Mouse (Mus musculus) kidney, postnatal 0 days (tissue): ENCODE results near the gene Aarsd1. TPM values are rescaled to one million over a fixed set of nuclear protein-coding genes. Genes with fewer than 3 reads are reported as not detected.
"Not testable (repeated sequence)": the region's sequence is repeated elsewhere in the genome, so short reads cannot be mapped to it uniquely, and the experiment has no call there.

Source experiments
- ATAC-seq: fragments of 200-750 bp; cut with Nextera tagmentation; replicated peaks from 2 replicates; pipeline ENCODE4 v1.8.0; 2017; ENCODE audit warnings: low read depth, moderate number of reproducible peaks, moderate TSS enrichment, moderate library complexity; ENCODE audit not compliant: low FRiP score
- DNase-seq: peaks from one replicate; pipeline ENCODE4 v3.0.0-alpha.2; 2016; ENCODE audit warnings: low spot score
- H3K27ac ChIP-seq: fragments of 300-500 bp; sonication (generic); 2 replicates; pipeline ENCODE4 v1.5.1; 2014; ENCODE audit warnings: mild to moderate bottlenecking
- H3K27me3 ChIP-seq: fragments of 300-500 bp; sonication (generic); 2 replicates; pipeline ENCODE4 v1.6.1; 2014; ENCODE audit warnings: low read length, mixed read lengths; ENCODE audit not compliant: insufficient read depth
- H3K36me3 ChIP-seq: fragments of 300-500 bp; sonication (generic); 2 replicates; pipeline ENCODE4 v1.6.1; 2014; ENCODE audit warnings: low read length, mixed read lengths; ENCODE audit not compliant: insufficient read depth
- H3K4me1 ChIP-seq: fragments of 300-500 bp; sonication (generic); replicated peaks from 2 replicates; pipeline ENCODE4 v1.6.1; 2014; ENCODE audit warnings: antibody characterized with exemption, low read length, mixed read lengths; ENCODE audit not compliant: insufficient read depth
- H3K4me2 ChIP-seq: fragments of 300-500 bp; sonication (generic); 2 replicates; pipeline ENCODE4 v1.6.1; 2014; ENCODE audit warnings: mild to moderate bottlenecking, low read length, moderate library complexity, mixed read lengths
- H3K4me3 ChIP-seq: fragments of 300-500 bp; sonication (generic); replicated peaks from 2 replicates; pipeline ENCODE4 v1.5.1; 2014; ENCODE audit warnings: low read depth, low read length
- H3K9ac ChIP-seq: fragments of 300-500 bp; sonication (generic); 2 replicates; pipeline ENCODE4 v1.6.1; 2014; ENCODE audit warnings: low read depth, low read length
- H3K9me3 ChIP-seq: fragments of 300-500 bp; sonication (generic); replicated peaks from 2 replicates; pipeline ENCODE4 v1.6.1; 2016; ENCODE audit warnings: low read length, inconsistent platforms, mixed read lengths
- CTCF ChIP-seq: IDR thresholded peaks from 2 replicates; pipeline ENCODE4 v1.5.1; 2016; ENCODE audit warnings: antibody characterized with exemption, low read depth, mild to moderate bottlenecking, moderate library complexity
- WGBS: fragments of 180-500 bp; shearing (Covaris S2); extraction: QIAGEN DNeasy Blood & Tissue Kit; methylation state at CpG from one replicate; pipeline ENCODE4 v1.1.7; 2014; 5-methylcytosine and 5-hydroxymethylcytosine counted together
- polyA plus RNA-seq: library from polyadenylated mRNA; unstranded; fragments of >200 nt; fragmentation: Nextera tagmentation; extraction: Ambion mirVana; gene quantifications from 2 replicates; pipeline ENCODE4 v1.2.1, GENCODE M21; 2015

Gene Aarsd1
- polyA plus RNA-seq, 1 experiment from 2014 or later = 58.4 TPM

- under 1% methylated on average over 42 of the region's 42 CpGs for WGBS
- TF ChIP-seq CTCF = peak; percentile 85; the same call in 1 of the 2 replicates
- DNase-seq (peak; percentile 100), ATAC-seq (peak; percentile 98)
- peak within 1 kb of the TSS; percentile 95 for H3K9ac ChIP-seq
- peak within 1 kb of the TSS; percentile 92 for H3K27ac ChIP-seq
- no peaks in the 10 kb centered on the region for H3K9me3 ChIP-seq
- peak within 1 kb of the TSS; percentile 87 for H3K4me3 ChIP-seq
- H3K36me3 ChIP-seq = peaks cover 17% of the 10 kb centered on the region
- peak within 1 kb of the TSS; percentile 87 for H3K4me2 ChIP-seq
- no peaks in the 10 kb centered on the region for H3K27me3 ChIP-seq
- H3K4me1 ChIP-seq = peaks cover 3% of the 10 kb centered on the region; the same call in 1 of the 2 replicates
Measured at GRCm38 (mm10) chr11:101442127-101442693, 24.8 kb upstream of the Aarsd1 start, which contains the start of gene Rpl27. TSS of gene Rpl27 (plus strand) at chr11:101442298.

- peak overlapping the region; percentile 49; the same call in 1 of the 2 replicates for H3K4me2 ChIP-seq
- not testable (repeated sequence) for H3K9me3 ChIP-seq, H3K27me3 ChIP-seq, ATAC-seq, DNase-seq, H3K9ac ChIP-seq, H3K27ac ChIP-seq, H3K4me1 ChIP-seq
- peaks cover 17% of the 10 kb centered on the region for H3K36me3 ChIP-seq
- 36% methylated on average over 15 of the region's 15 CpGs for WGBS
- H3K4me3 ChIP-seq = peak overlapping the region; percentile 23; the same call in 1 of the 2 replicates
Measured at GRCm38 (mm10) chr11:101441450-101442126, 24.2 kb upstream of the Aarsd1 start.

GRCm38 (mm10) chr11:101438006-101438405, 20.6 kb upstream of the Aarsd1 start:
- not testable (repeated sequence) for DNase-seq, H3K27me3 ChIP-seq, H3K4me2 ChIP-seq, H3K4me1 ChIP-seq, ATAC-seq, H3K4me3 ChIP-seq, H3K9ac ChIP-seq, H3K9me3 ChIP-seq, H3K27ac ChIP-seq
- H3K36me3 ChIP-seq = peaks cover 22% of the 10 kb centered on the region
- 52% methylated on average over 3 of the region's 3 CpGs for WGBS

- Histone ChIP-seq H3K27ac (no peak overlapping the region), H3K4me1 (no peaks in the 10 kb centered on the region), H3K4me3 (no peak overlapping the region), H3K36me3 (peaks cover 30% of the 10 kb centered on the region), H3K4me2 (no peak overlapping the region), H3K9ac (no peak overlapping the region), H3K9me3 (no peaks in the 10 kb centered on the region), H3K27me3 (no peaks in the 10 kb centered on the region)
- DNase-seq (no peak), ATAC-seq (no peak)
- 86% methylated on average over 4 of the region's 4 CpGs for WGBS
- no peak for TF ChIP-seq CTCF
Measured at GRCm38 (mm10) chr11:101436916-101437315, 19.5 kb upstream of the Aarsd1 start.

GRCm38 (mm10) chr11:101435831-101436230, 18.4 kb upstream of the Aarsd1 start:
- 87% methylated on average over 4 of the region's 4 CpGs for WGBS
- ATAC-seq = no peak

GRCm38 (mm10) chr11:101433396-101433795, 16.0 kb upstream of the Aarsd1 start:
- no peak for TF ChIP-seq CTCF
- Histone ChIP-seq H3K9me3 (no peaks in the 10 kb centered on the region), H3K4me2 (no peak overlapping the region), H3K9ac (no peak overlapping the region), H3K4me1 (no peaks in the 10 kb centered on the region), H3K4me3 (no peak overlapping the region), H3K27me3 (no peaks in the 10 kb centered on the region), H3K36me3 (peaks cover 49% of the 10 kb centered on the region), H3K27ac (no peak overlapping the region)
- DNase-seq = no peak
- 91% methylated on average over 13 of the region's 13 CpGs for WGBS
- no peak for ATAC-seq

More at GRCm38 (mm10) chr11:101435831-101436230, 18.4 kb upstream of the Aarsd1 start:
- no peak overlapping the region for H3K4me3 ChIP-seq
- peaks cover 38% of the 10 kb centered on the region for H3K36me3 ChIP-seq
- no peak for TF ChIP-seq CTCF
- no peak overlapping the region for H3K4me2 ChIP-seq
- no peaks in the 10 kb centered on the region for H3K9me3 ChIP-seq
- no peaks in the 10 kb centered on the region for H3K27me3 ChIP-seq
- H3K4me1 ChIP-seq = no peaks in the 10 kb centered on the region
- H3K9ac ChIP-seq = no peak overlapping the region
- no peak overlapping the region for H3K27ac ChIP-seq
- no peak for DNase-seq
